Mouse (Mus musculus) small intestine, adult 2 months (tissue): ENCODE measurements around the gene Zranb2. TPM values are rescaled to one million over a fixed set of nuclear protein-coding genes. Genes with fewer than 3 reads are reported as not detected.

Experiments
- H3K27ac ChIP-seq: fragments of 200-500 bp; 2 replicates; pipeline ENCODE4 v1.5.1; 2012; ENCODE audit warnings: low read depth, low read length, control low read depth, inconsistent platforms; ENCODE audit not compliant: insufficient read depth
- H3K27me3 ChIP-seq: fragments of 200-500 bp; 2 replicates; pipeline ENCODE4 v1.6.1; 2012; ENCODE audit warnings: mild to moderate bottlenecking, moderate library complexity, low read length, inconsistent platforms; ENCODE audit not compliant: control insufficient read depth, insufficient read depth
- H3K36me3 ChIP-seq: fragments of 200-500 bp; 2 replicates; pipeline ENCODE4 v1.6.1; 2012; ENCODE audit warnings: mild to moderate bottlenecking, low read length, control low read depth, inconsistent platforms; ENCODE audit not compliant: control insufficient read depth, insufficient read depth
- H3K4me1 ChIP-seq: fragments of 200-500 bp; 2 replicates; pipeline ENCODE4 v1.6.1; 2012; ENCODE audit warnings: low read length, inconsistent platforms, mixed read lengths; ENCODE audit not compliant: control insufficient read depth, insufficient read depth, insufficient read length
- H3K4me3 ChIP-seq: fragments of 200-500 bp; 2 replicates; pipeline ENCODE4 v1.5.1; 2012; ENCODE audit warnings: low read depth, mild to moderate bottlenecking, control low read depth, inconsistent platforms, low read length, moderate library complexity
- CTCF ChIP-seq: fragments of 200-500 bp; IDR thresholded peaks from 2 replicates; pipeline ENCODE4 v1.5.1; 2012; ENCODE audit warnings: low read depth, mild to moderate bottlenecking, control low read depth, inconsistent platforms, low read length, moderate library complexity, mixed read lengths; ENCODE audit not compliant: insufficient replicate concordance, insufficient read length; ENCODE audit errors: extremely low read depth
- POLR2A ChIP-seq: fragments of 200-500 bp; IDR thresholded peaks from 2 replicates; pipeline ENCODE4 v1.6.1; 2012; ENCODE audit warnings: low read depth, mild to moderate bottlenecking, control low read depth, inconsistent platforms, low read length, moderate library complexity
- WGBS: fragments of 180-500 bp; shearing (Covaris S2); methylation state at CpG from one replicate; pipeline ENCODE4 v1.1.7; 2018; 5-methylcytosine and 5-hydroxymethylcytosine counted together
- polyA plus RNA-seq: library from polyadenylated mRNA; depleted of rRNA; stranded (reverse); fragments of >200 nt; gene quantifications from 2 replicates; pipeline ENCODE4 v1.2.3, GENCODE M21; 2012

Gene Zranb2
- polyA plus RNA-seq, 1 experiment, result 0.81 TPM

DNA sequence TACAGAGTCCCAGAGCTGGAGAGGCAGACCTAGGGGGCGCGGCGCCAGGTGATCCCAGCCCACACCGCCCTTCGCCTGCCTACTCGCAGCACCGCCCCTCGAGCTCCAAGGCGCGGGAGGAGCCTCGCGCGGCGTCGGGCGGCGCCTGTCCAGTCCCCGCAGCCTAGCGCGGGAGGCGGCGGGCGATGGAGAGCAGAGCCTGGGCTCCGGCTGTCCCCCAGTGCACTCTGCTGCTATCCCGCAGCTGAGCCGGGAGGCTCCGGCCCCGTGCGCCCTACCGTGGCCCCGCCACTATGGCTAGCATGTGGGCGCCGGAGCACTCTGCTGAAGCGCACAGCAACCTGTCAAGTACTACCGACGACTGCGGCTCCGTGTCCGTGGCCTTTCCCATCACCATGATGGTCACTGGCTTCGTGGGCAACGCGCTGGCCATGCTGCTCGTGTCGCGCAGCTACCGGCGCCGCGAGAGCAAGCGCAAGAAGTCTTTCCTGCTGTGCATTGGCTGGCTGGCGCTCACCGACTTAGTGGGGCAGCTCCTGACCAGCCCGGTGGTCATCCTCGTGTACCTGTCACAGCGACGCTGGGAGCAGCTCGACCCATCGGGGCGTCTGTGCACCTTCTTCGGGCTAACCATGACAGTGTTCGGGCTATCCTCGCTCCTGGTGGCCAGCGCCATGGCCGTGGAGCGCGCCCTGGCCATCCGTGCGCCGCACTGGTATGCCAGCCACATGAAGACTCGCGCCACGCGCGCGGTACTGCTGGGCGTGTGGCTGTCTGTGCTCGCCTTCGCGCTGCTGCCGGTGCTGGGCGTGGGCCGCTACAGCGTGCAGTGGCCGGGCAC, 33.0 kb downstream of the Zranb2 start, which contains the start of gene Ptger3:
Ptger3 (plus strand) TSS at position 168 of the 841 bp plus-strand sequence.
- peaks cover 19% of the 10 kb centered on the region for H3K27me3 ChIP-seq
- peaks cover 7% of the 10 kb centered on the region; the same call in 1 of the 2 replicates for H3K4me1 ChIP-seq
- H3K36me3 ChIP-seq, result no peaks in the 10 kb centered on the region
- no peak within 1 kb of the TSS for H3K27ac ChIP-seq
- TF ChIP-seq CTCF, result no peak
- TF ChIP-seq POLR2A, result no peak
- WGBS, result 2% methylated on average over 84 of the region's 84 CpGs
- H3K4me3 ChIP-seq, result peak within 1 kb of the TSS; percentile 45

DNA sequence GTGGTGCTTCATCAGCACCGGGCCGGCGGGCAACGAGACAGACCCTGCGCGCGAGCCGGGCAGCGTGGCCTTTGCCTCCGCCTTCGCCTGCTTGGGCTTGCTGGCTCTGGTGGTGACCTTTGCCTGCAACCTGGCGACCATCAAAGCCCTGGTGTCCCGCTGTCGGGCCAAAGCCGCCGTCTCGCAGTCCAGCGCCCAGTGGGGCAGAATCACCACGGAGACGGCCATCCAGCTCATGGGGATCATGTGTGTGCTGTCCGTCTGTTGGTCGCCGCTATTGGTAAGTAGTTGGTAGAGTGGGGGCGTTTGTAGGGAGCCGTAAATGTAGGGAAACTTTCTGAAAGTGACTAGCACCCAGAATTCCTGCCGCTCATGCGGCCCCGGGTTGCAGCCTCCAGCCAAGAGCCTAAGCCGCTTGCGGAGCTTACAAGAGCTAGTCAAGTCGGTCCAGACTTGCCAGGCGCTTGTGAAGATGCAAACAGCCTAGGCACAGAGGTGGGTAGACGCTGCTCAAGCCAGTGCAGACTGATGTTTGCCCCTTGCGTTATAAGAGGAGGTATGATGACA, 33.7 kb downstream of the Zranb2 start:
- no peak overlapping the region for H3K27ac ChIP-seq
- TF ChIP-seq POLR2A, result no peak
- no peak for TF ChIP-seq CTCF
- WGBS, result 3% methylated on average over 34 of the region's 34 CpGs
- H3K36me3 ChIP-seq, result no peaks in the 10 kb centered on the region
- H3K4me3 ChIP-seq, result peak overlapping the region; percentile 45
- H3K4me1 ChIP-seq, result peaks cover 7% of the 10 kb centered on the region; the same call in 1 of the 2 replicates
- H3K27me3 ChIP-seq, result peaks cover 19% of the 10 kb centered on the region

DNA sequence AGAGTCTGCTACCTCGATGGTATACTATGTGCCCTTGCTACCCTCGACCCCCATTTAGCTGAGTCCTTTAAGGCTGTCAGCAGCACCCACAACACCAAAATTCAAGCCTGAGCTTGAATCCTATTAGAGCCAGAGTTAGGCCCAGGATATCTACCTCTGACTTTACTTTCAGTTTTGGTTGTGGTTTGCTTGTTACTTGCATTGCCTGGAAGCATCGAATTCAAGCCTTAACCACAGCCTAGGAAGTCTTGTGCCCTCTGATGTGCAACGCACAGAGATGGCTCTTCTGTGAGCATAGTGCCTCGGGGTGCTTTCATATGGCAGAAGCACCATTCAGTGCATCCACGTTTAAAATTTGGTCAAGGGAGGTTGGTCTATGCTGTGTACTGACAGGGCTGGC, 38.1 kb downstream of the Zranb2 start:
- Histone ChIP-seq H3K27ac (no peak overlapping the region), H3K4me3 (no peak overlapping the region), H3K36me3 (no peaks in the 10 kb centered on the region), H3K27me3 (peaks cover 13% of the 10 kb centered on the region), H3K4me1 (peaks cover 4% of the 10 kb centered on the region)
- TF ChIP-seq POLR2A, result no peak
- TF ChIP-seq CTCF, result no peak
- WGBS, result 68% methylated on average over 6 of the region's 6 CpGs

DNA sequence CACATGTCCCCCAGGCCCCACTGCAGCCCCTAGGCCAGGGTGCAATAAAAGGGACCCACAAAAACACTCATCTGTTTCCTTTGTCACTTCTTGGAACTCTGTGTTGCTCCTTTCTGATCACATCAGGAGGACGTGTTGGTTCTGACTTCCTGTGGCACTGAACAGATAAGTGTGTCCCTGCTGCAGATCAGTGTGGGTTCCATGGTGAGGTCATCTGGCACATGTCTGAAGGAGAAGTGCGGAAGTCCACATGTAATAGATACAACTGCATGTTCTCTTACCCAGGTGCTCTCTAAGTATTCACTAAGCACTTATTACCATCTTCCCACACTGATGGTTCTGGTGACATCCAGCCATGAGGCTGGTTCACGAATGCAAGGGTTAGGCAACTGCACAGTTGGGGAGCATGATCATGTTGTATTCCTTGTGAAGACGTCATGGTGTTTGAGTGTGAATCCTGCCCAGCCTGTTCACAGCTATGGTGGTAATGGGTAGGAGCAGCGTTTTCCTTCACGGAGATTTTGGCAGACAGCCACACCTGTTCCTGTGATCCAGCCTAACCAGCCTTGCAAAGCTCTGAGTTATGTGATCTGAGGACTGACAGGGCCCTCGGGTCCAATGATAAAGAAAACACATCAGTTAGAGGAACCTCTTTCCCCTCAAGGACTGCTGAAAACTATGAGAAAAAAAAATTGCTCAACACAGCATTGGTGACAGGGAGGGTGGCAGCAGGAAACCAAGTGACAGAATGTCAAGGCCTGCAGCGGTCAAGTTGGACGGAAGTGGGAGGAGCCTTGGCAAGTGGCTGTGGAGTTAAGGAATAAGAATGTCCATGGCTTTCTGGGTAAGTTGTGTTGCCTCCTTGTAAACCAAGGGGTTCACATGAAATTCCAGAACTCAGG, 41.7 kb downstream of the Zranb2 start:
- no peak for TF ChIP-seq POLR2A
- TF ChIP-seq CTCF, result no peak
- Histone ChIP-seq H3K27me3 (no peaks in the 10 kb centered on the region), H3K36me3 (no peaks in the 10 kb centered on the region), H3K27ac (no peak overlapping the region), H3K4me3 (no peak overlapping the region), H3K4me1 (peaks cover 2% of the 10 kb centered on the region; the same call in 1 of the 2 replicates)
- WGBS, result 49% methylated on average over 9 of the region's 9 CpGs

DNA sequence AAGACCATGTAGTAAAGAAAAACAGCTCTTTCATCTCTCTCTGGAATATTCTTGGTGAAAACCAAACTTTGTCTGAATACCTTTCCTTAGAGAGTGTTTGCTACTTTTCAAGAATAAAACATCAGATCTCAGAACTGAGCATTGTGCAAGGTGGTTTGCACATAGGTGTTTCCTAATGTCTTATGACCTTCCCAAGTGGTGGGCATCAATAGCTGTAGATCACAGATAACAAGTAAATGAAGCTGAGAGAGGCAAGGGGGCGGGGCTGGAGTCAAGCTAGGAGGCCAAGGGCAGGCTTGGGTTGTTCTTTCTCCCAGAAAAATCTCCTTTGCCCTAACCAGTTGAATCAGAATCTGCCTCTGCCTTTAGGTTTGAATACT, 42.4 kb downstream of the Zranb2 start:
- H3K4me1 ChIP-seq, result peaks cover 4% of the 10 kb centered on the region; the same call in 1 of the 2 replicates
- no peak for TF ChIP-seq POLR2A
- TF ChIP-seq CTCF, result no peak
- 76% methylated on average over 1 of the region's 1 CpGs for WGBS
- no peaks in the 10 kb centered on the region for H3K36me3 ChIP-seq
- H3K27me3 ChIP-seq, result no peaks in the 10 kb centered on the region
- H3K27ac ChIP-seq, result no peak overlapping the region
- H3K4me3 ChIP-seq, result no peak overlapping the region

DNA sequence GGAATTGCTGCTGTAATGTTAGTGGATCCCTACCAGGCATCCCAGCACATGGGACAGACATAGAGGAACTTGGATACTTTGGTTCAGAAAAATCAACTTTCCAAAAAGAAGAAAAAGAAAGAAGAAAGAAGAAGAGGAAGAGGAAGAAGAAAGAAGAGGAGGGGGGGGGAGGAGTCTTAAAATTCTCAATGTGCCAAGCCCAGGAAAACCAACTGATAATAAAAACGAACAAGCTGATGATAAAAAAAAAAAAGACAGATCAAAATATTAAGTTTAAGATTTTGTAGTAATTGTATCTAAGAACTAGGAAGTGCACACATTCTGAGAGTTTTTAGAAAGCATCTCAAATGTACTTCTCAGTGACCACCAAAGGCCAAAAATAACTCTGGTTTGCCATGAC, 42.9 kb downstream of the Zranb2 start:
- Histone ChIP-seq H3K4me1 (peaks cover 5% of the 10 kb centered on the region; the same call in 1 of the 2 replicates), H3K4me3 (no peak overlapping the region), H3K27ac (no peak overlapping the region), H3K27me3 (no peaks in the 10 kb centered on the region), H3K36me3 (no peaks in the 10 kb centered on the region)
- TF ChIP-seq POLR2A (no peak), CTCF (no peak)
- 27% methylated on average over 1 of the region's 1 CpGs for WGBS
